In genomic region chr6:146342995-146343394, GRCm38 (mm10) we compare ENCODE assay signal across 12 mouse cellular contexts.
DNase-seq lines count a peak whose midpoint lies in the region; ATAC-seq lines count a peak whose summit lies in the region.
"Had no signal": no experiment of that assay in that cellular context is flagged by ENCODE, and none has a peak within 500 bp of the region (broad histone marks: within the 10 kb centered on the region; RNA-seq: fewer than 3 reads in every experiment).

No protein-coding gene starts in this region.

- ATAC-seq in forebrain, embryonic 14.5 days, result 0 out of 2 replicates have a peak, but pooled peaks have one; percentile 29

- WGBS in forebrain, embryonic 14.5 days, result 7% methylated on average over 6 of the region's 6 CpGs

- H3K4me2 ChIP-seq in forebrain, embryonic 14.5 days (ENCODE audit: low read length), result no peak overlapping the region
- H3K4me2 ChIP-seq: heart, embryonic 11.5 days; liver, embryonic 15.5 days; stomach, embryonic 15.5 days had no signal

- DNase-seq in frontal cortex, postnatal 36 days (ENCODE audit: low spot score in 2 of 2), result peak; percentile 27 to 44
- no peak for DNase-seq in frontal cortex, postnatal 25 days (ENCODE audit: low spot score in 2 of 2)
- DNase-seq in right cerebral cortex, adult 18-20 months, result peak; percentile 50
- DNase-seq in right cerebral cortex, postnatal 4 days, result no peak
- DNase-seq in forebrain, embryonic 14.5 days (ENCODE audit: low spot score), result peak; percentile 46
- DNase-seq in retina, postnatal 1 day, result peak; percentile 69
- DNase-seq in adrenal gland, adult 18-20 months (ENCODE audit: low spot score in 2 of 2), result no peak
- no peak for DNase-seq in heart, adult 9 months (ENCODE audit: low spot score in 2 of 2)
- DNase-seq: B cell, adult 2 months had no signal

- no peaks in the 10 kb centered on the region for H3K27me3 ChIP-seq in forebrain, embryonic 14.5 days (replicated peaks; ENCODE audit: control insufficient read depth, insufficient read depth, low read length)
- H3K27me3 ChIP-seq: liver, embryonic 15.5 days; stomach, embryonic 15.5 days had no signal

- H3K4me3 ChIP-seq in forebrain, embryonic 14.5 days (ENCODE audit: low read depth, low read length), result no peak overlapping the region
- H3K4me3 ChIP-seq: liver, embryonic 15.5 days; stomach, embryonic 15.5 days had no signal

- no peak overlapping the region for H3K27ac ChIP-seq in forebrain, embryonic 14.5 days (ENCODE audit: low read depth, low read length)
- H3K27ac ChIP-seq: liver, embryonic 15.5 days; stomach, embryonic 15.5 days had no signal

- no peaks in the 10 kb centered on the region for H3K9me3 ChIP-seq in forebrain, embryonic 14.5 days (replicated peaks; ENCODE audit: control insufficient read depth, low read length)
- H3K9me3 ChIP-seq: liver, embryonic 15.5 days; stomach, embryonic 15.5 days had no signal

- peaks cover 4% of the 10 kb centered on the region; the same call in 1 of the 2 replicates for H3K4me1 ChIP-seq in forebrain, embryonic 14.5 days (ENCODE audit: control insufficient read depth, insufficient read depth, low read length)
- H3K4me1 ChIP-seq: liver, embryonic 15.5 days; stomach, embryonic 15.5 days had no signal

- H3K36me3 ChIP-seq in forebrain, embryonic 14.5 days (ENCODE audit: control insufficient read depth, insufficient read depth, low read length), result no peaks in the 10 kb centered on the region
- H3K36me3 ChIP-seq: liver, embryonic 15.5 days; stomach, embryonic 15.5 days had no signal

- H3K9ac ChIP-seq in forebrain, embryonic 14.5 days (ENCODE audit: low read length), result no peak overlapping the region
- H3K9ac ChIP-seq: liver, embryonic 15.5 days; stomach, embryonic 15.5 days had no signal

Comparison
In these comparisons a context has a peak if more than half of its experiments do, and no peak if none do; other contexts are left out.
1. DNase-seq: peak in frontal cortex, postnatal 36 days (2 of 2), right cerebral cortex, adult 18-20 months (single experiment), forebrain, embryonic 14.5 days (single experiment) and retina, postnatal 1 day (single experiment); none in frontal cortex, postnatal 25 days (0 of 2), right cerebral cortex, postnatal 4 days (single experiment), adrenal gland, adult 18-20 months (0 of 2) and heart, adult 9 months (0 of 2).